Mouse (Mus musculus) embryo, embryonic 11 days (tissue): ENCODE results near the gene Echdc3.

Experiments used
- DNase-seq: peaks from one replicate; pipeline ENCODE4 v3.0.0-alpha.2; 2015

The Echdc3 gene

DNA sequence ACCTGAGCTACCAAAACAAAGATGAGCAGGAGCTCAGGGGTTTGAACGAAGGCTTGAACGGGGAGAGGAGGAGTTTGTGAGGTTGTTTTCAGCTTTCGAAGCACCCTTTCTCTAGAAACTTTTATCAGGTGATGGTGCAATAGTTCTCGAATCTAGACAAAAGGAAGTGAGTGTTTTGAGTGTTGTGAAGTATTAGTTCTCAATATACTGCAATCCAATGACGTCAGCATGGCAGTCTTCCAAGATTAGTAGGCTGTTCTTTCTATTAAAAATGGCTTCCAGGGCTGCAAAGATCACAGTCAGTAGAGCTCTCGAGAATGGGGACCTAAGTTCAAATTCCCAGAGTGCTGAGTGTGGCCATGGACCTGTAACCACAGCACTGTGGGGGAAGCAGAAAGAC is 47.1 kb downstream of the Echdc3 start:
- DNase-seq = no peak

- no peak for DNase-seq
Measured at GRCm38 (mm10) chr2:6164606-6165290, 48.1 kb downstream of the Echdc3 start.

DNA sequence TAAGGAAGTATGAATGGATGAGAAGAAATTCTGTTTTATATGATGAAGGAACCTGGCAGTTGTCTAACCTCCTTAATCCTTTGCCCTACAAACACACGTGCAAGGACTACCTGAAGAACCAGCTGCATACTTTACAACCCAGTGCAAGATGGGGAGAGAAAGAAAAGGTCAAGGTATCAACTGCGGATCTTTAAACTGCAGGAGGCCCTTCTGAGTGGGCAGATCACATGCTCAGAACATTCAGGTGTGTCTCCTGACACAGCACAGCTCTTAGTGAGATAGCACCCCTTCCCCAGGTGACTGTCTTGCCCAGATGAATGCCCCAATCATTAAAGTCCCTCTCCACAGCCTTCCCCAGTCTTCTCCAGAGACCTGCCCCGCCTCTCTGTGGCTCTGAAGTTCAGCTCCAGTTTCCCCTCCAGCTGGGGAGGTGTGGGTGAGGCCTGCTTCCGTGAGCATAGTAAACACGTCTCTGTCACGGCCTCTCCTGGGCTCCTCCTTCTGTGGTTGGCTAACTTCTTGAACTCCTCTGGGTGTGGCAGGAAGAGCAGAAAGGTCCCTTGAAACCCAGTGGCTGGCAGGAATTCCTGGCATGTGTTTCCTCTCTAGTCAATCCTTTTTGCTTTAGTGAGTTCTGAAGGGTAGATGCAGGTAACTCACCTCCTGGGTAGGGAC is 50.3 kb downstream of the Echdc3 start:
- no peak for DNase-seq

GRCm38 (mm10) chr2:6159735-6160134 is 53.1 kb downstream of the Echdc3 start:
- DNase-seq = no peak

GRCm38 (mm10) chr2:6159219-6159618 is 53.6 kb downstream of the Echdc3 start:
- no peak for DNase-seq

DNA sequence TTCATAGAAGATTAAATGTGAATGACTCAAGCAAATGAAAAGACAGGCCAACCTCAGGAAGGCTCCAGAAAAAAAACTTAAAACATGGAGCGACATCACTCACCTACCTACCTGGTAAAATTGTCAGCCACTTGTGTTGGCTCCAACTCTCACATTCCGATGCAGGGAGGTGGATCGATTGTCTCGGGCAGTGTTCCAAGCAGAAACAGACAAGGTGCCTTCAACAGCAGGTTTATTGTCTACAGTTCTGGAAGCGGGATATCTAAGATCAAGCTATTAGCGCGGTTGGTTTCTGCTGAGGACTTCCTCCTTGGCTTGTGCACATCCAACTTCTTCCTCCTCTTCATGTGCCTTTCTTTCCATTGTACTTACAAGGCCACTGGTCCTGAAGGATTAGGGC is 55.2 kb downstream of the Echdc3 start:
- DNase-seq = no peak

GRCm38 (mm10) chr2:6157208-6157607 is 55.6 kb downstream of the Echdc3 start:
- no peak for DNase-seq

DNA sequence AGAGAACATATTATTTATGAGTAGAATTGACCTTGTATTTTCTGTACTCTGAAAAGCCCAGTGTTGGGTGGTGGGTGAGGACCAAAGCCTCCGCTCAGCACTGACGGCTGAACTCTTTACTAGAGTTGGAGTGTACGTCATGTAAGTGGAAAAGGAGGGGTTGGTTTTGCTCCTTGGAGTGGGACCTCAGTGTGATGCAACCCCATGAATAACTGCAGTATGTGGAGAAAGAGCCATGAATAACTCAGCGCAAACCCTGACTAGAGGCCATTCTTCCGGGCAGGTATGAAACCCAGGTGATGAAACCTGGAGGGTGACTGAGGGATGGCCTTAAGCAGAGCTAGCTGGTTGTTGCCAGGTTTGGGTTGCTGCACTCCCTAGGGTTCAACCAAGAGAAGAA is 63.0 kb downstream of the Echdc3 start:
- DNase-seq = no peak

DNA sequence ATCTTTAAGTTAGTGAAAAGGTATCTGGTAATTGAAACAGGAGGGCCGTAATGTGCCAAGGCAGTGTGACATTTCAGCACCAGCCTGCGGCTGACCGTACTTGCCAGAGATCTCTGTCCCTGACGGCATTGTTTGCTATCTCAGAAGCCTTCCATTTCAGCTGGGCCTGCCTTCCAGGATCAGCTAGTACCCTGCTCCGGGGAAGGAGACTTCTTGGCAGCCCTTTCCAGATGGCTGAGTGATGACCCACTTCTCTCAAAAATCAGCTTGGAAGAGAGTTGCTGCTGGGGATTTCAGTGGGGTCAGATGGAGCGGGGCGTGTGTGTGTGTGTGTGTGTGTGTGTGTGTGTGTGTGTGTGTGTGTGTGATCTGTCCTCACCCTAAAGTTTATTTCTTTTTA is 65.9 kb downstream of the Echdc3 start:
- no peak for DNase-seq

DNA sequence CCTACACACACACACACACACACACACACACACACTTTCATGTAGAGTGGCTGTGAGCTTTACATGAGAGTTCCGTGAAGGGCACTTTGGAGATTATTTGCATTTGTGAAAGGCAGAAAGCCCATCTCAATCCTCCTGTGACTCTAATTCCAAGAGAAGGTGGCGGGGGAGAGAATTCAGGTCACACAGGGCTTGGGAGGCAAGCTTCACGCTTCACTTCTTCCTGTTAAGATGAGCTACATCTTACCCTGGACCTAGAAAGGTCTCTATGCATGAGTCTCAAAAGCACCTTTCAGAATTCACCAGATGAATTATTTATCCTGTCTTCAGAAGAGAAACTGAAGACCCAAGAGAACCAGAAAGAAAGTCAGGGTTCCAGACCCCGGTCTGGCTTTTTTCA is 66.6 kb downstream of the Echdc3 start:
- DNase-seq = no peak

DNA sequence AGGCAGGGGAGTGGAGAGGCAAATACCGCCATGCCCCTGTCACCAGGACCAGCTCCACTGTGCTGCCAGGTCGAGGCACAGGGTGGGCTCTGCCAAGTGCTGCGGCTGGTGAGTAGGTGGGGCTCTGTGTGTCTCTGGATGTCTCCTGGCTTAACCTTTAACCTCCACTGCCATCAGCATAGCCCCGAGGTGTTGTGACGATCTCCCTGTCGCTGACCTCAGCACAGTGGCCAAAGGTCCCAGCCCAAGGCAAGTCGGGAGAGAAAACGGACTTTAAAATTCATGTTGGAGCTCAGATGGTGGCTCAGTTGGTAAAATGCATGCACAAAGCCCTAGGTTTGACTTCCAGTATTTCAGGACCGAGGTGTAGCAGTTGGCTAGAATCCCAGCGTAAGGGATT is 67.2 kb downstream of the Echdc3 start:
- no peak for DNase-seq

GRCm38 (mm10) chr2:6142915-6143654 is 69.7 kb downstream of the Echdc3 start:
- DNase-seq = no peak

GRCm38 (mm10) chr2:6140572-6141161 is 72.2 kb downstream of the Echdc3 start:
- DNase-seq = no peak
